11 mouse cellular contexts compared by ENCODE assay signal in the genomic region with DNA sequence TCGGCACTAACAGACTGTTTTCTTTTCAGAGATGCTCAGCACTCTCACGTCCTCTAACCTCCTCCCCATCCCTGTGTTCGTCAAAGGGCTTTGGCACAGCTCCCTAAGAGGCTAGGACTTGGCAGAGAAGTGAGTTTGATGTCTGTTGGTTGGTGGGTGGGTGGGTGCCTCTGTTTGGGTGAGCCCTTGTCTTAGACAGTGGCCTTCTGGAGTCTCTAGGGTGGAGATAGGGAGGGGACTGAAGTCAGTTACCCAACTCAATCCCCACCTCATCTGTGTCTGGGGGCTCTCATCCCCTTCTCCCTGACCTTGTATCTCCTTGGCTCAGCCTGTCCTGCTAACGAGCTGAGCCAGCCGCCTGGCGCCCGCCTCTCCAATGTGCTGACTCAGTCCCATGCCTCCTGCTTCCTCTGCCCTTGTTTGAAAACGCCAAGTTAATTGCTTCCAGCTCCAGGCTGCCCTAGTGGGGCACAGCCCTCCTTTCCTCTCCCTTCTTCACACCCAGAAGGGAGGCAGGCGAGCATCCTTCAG. TPM values are rescaled to one million over a fixed set of nuclear protein-coding genes. Genes with fewer than 3 reads are reported as not detected.
A peak's percentile ranks its signal among the peaks of the same experiment; 100 is the strongest.
DNase-seq lines count a peak whose midpoint lies in the region; ATAC-seq lines count a peak whose summit lies in the region.
"Had no signal": no experiment of that assay in that cellular context is flagged by ENCODE, and none has a peak within 500 bp of the region (broad histone marks: within the 10 kb centered on the region; RNA-seq: fewer than 3 reads in every experiment).

No protein-coding gene starts in this region.

- no peak overlapping the region for H3K9ac ChIP-seq in lung, embryonic 15.5 days
- no peak overlapping the region; the same call in 1 of the 2 replicates for H3K9ac ChIP-seq in midbrain, embryonic 14.5 days (replicated peaks; ENCODE audit: low read length)
- H3K9ac ChIP-seq: liver, postnatal 0 days had no signal

- peak; percentile 62 for ATAC-seq in lung, embryonic 15.5 days (ENCODE audit: borderline replicate concordance, extremely low read depth, low FRiP score, low TSS enrichment)
- ATAC-seq in midbrain, embryonic 14.5 days (ENCODE audit: low FRiP score, low TSS enrichment) = no peak
- ATAC-seq: liver, postnatal 0 days had no signal

- DNase-seq in cerebellum, adult 11 months = peak; percentile 10
- DNase-seq in cerebellum, adult 18-20 months = no peak
- no peak for DNase-seq in lung, postnatal 25 days (ENCODE audit: low spot score)
- peak; percentile 43 for DNase-seq in forelimb bud, embryonic 11.5 days (ENCODE audit: low read depth, low spot score)
- DNase-seq in midbrain, embryonic 14.5 days = peak; percentile 63
- DNase-seq in ovary, adult 18-20 months (ENCODE audit: low spot score) = no peak
- no peak for DNase-seq in heart, adult 8-10 months (ENCODE audit: low spot score)
- DNase-seq: liver, postnatal 0 days; thymus, postnatal 14 days had no signal

- peaks cover 27% of the 10 kb centered on the region for H3K4me1 ChIP-seq in lung, embryonic 15.5 days
- peaks cover 29% of the 10 kb centered on the region for H3K4me1 ChIP-seq in midbrain, embryonic 14.5 days (ENCODE audit: control insufficient read depth, insufficient read depth, low read length)

- 22% methylated on average over 9 of the region's 9 CpGs for WGBS in lung, embryonic 15.5 days
- 31% methylated on average over 9 of the region's 9 CpGs for WGBS in midbrain, embryonic 14.5 days

- H3K27me3 ChIP-seq in lung, embryonic 15.5 days = peaks cover 27% of the 10 kb centered on the region
- no peaks in the 10 kb centered on the region for H3K27me3 ChIP-seq in midbrain, embryonic 14.5 days (ENCODE audit: control insufficient read depth, insufficient read depth, low read length)

- no peak overlapping the region for H3K4me2 ChIP-seq in lung, embryonic 15.5 days
- no peak overlapping the region for H3K4me2 ChIP-seq in midbrain, embryonic 14.5 days (ENCODE audit: low read length)

- H3K36me3 ChIP-seq in lung, embryonic 15.5 days = no peaks in the 10 kb centered on the region
- H3K36me3 ChIP-seq in midbrain, embryonic 14.5 days (ENCODE audit: control insufficient read depth, insufficient read depth, low read length) = no peaks in the 10 kb centered on the region

- H3K9me3 ChIP-seq in lung, embryonic 15.5 days = no peaks in the 10 kb centered on the region
- H3K9me3 ChIP-seq in midbrain, embryonic 14.5 days (ENCODE audit: control insufficient read depth, low read length) = no peaks in the 10 kb centered on the region

- no peak overlapping the region for H3K27ac ChIP-seq in lung, embryonic 15.5 days
- 0 out of 2 replicates have a peak overlapping the region, but pooled peaks have one; percentile 13 for H3K27ac ChIP-seq in midbrain, embryonic 14.5 days (replicated peaks; ENCODE audit: low read depth, low read length)

- H3K4me3 ChIP-seq in lung, embryonic 15.5 days = no peak overlapping the region
- H3K4me3 ChIP-seq in midbrain, embryonic 14.5 days (replicated peaks; ENCODE audit: low read depth, low read length) = no peak overlapping the region

RNA-seq across cellular contexts. Expression of a gene that starts 30.7 kb away (rescaled TPM):
- not detected in 2 replicates for polyA plus RNA-seq in lung, embryonic 15.5 days (2015; fragmentation: Nextera tagmentation; extraction: Ambion mirVana)
- polyA plus RNA-seq in midbrain, embryonic 14.5 days (2014; fragmentation: Nextera tagmentation; extraction: Ambion mirVana) = not detected in 2 replicates
- not detected for total RNA-seq in heart, adult 8-10 months (2022)
- polyA plus RNA-seq: C2C12; liver, postnatal 0 days had no signal

Comparison
In these comparisons a context has a peak if more than half of its experiments do, and no peak if none do; other contexts are left out.
1. DNase-seq: peak in cerebellum, adult 11 months (single experiment), forelimb bud, embryonic 11.5 days (single experiment) and midbrain, embryonic 14.5 days (single experiment); none in cerebellum, adult 18-20 months (0 of 2), lung, postnatal 25 days (single experiment), ovary, adult 18-20 months (single experiment) and heart, adult 8-10 months (single experiment).